Mouse (Mus musculus): ENCODE measurements around the gene Tns1. TPM values are rescaled to one million over a fixed set of nuclear protein-coding genes. Genes with fewer than 3 reads are reported as not detected.

The Tns1 gene
- total and polyA plus RNA-seq, 2 experiments from 2014 or later, result 11.7 to 28.0 TPM

- H3K4me3 ChIP-seq (ENCODE audit: low read length), result no peak overlapping the region
- no peaks in the 10 kb centered on the region for H3K36me3 ChIP-seq (ENCODE audit: insufficient read depth, low read length)
- no peak overlapping the region for H3K27ac ChIP-seq
- DNase-seq (ENCODE audit: low spot score) (no peak), ATAC-seq (no peak)
- H3K9me3 ChIP-seq (ENCODE audit: low read length), result no peaks in the 10 kb centered on the region
- no peak overlapping the region for H3K9ac ChIP-seq (replicated peaks; ENCODE audit: low read length)
- H3K27me3 ChIP-seq (ENCODE audit: insufficient read depth, low read length), result no peaks in the 10 kb centered on the region
- H3K4me1 ChIP-seq (ENCODE audit: insufficient read depth, low read length), result no peaks in the 10 kb centered on the region
- TF ChIP-seq CTCF (IDR thresholded peaks at IDR 0.05; ENCODE audit: low read depth), result no peak
- H3K4me2 ChIP-seq (ENCODE audit: low read depth, low read length), result no peak overlapping the region
Observed at GRCm38 (mm10) chr1:73880731-73881130, 243.5 kb downstream of the Tns1 start.

GRCm38 (mm10) chr1:73875676-73876218 lies 248.5 kb downstream of the Tns1 start:
- Histone ChIP-seq H3K27ac (no peak overlapping the region), H3K4me2 (ENCODE audit: low read depth, low read length) (no peak overlapping the region), H3K4me1 (ENCODE audit: insufficient read depth, low read length) (no peaks in the 10 kb centered on the region), H3K9ac (replicated peaks; ENCODE audit: low read length) (no peak overlapping the region), H3K27me3 (ENCODE audit: insufficient read depth, low read length) (no peaks in the 10 kb centered on the region), H3K36me3 (ENCODE audit: insufficient read depth, low read length) (no peaks in the 10 kb centered on the region), H3K9me3 (ENCODE audit: low read length) (no peaks in the 10 kb centered on the region), H3K4me3 (ENCODE audit: low read length) (no peak overlapping the region)
- 29% methylated on average over 1 of the region's 1 CpGs for WGBS
- ATAC-seq (no peak), DNase-seq (ENCODE audit: low spot score) (no peak)
- no peak for TF ChIP-seq CTCF (IDR thresholded peaks at IDR 0.05; ENCODE audit: low read depth)

GRCm38 (mm10) chr1:73864314-73864713 lies 259.9 kb downstream of the Tns1 start:
- 63% methylated on average over 3 of the region's 3 CpGs for WGBS
- H3K27ac ChIP-seq, result no peak overlapping the region
- ATAC-seq (peak; percentile 50; the same call in 1 of the 2 replicates), DNase-seq (ENCODE audit: low spot score) (peak; percentile 16)
- H3K4me1 ChIP-seq (ENCODE audit: insufficient read depth, low read length), result no peaks in the 10 kb centered on the region; the same call in 1 of the 2 replicates
- H3K9ac ChIP-seq (replicated peaks; ENCODE audit: low read length), result no peak overlapping the region
- H3K4me2 ChIP-seq (ENCODE audit: low read depth, low read length), result no peak overlapping the region
- TF ChIP-seq CTCF (IDR thresholded peaks at IDR 0.05; ENCODE audit: low read depth), result no peak
- no peak overlapping the region for H3K4me3 ChIP-seq (ENCODE audit: low read length)
- H3K27me3 ChIP-seq (ENCODE audit: insufficient read depth, low read length), result no peaks in the 10 kb centered on the region
- no peaks in the 10 kb centered on the region for H3K36me3 ChIP-seq (ENCODE audit: insufficient read depth, low read length)
- H3K9me3 ChIP-seq (ENCODE audit: low read length), result no peaks in the 10 kb centered on the region

GRCm38 (mm10) chr1:73863074-73863431 lies 261.2 kb downstream of the Tns1 start:
- Histone ChIP-seq H3K9ac (replicated peaks; ENCODE audit: low read length) (no peak overlapping the region), H3K4me2 (ENCODE audit: low read depth, low read length) (no peak overlapping the region)
- no peak for ATAC-seq

GRCm38 (mm10) chr1:73862323-73863073 lies 261.8 kb downstream of the Tns1 start:
- Histone ChIP-seq H3K9me3 (ENCODE audit: low read length) (no peaks in the 10 kb centered on the region), H3K9ac (replicated peaks; ENCODE audit: low read length) (no peak overlapping the region), H3K27me3 (ENCODE audit: insufficient read depth, low read length) (no peaks in the 10 kb centered on the region), H3K4me1 (ENCODE audit: insufficient read depth, low read length) (no peaks in the 10 kb centered on the region; the same call in 1 of the 2 replicates), H3K4me3 (ENCODE audit: low read length) (no peak overlapping the region), H3K4me2 (ENCODE audit: low read depth, low read length) (no peak overlapping the region), H3K36me3 (ENCODE audit: insufficient read depth, low read length) (no peaks in the 10 kb centered on the region), H3K27ac (no peak overlapping the region)
- TF ChIP-seq CTCF (IDR thresholded peaks at IDR 0.05; ENCODE audit: low read depth), result peak; percentile 84
- ATAC-seq (peak; percentile 94), DNase-seq (ENCODE audit: low spot score) (peak; percentile 81)
- WGBS, result 17% methylated on average over 15 of the region's 15 CpGs

More at GRCm38 (mm10) chr1:73863074-73863431, 261.2 kb downstream of the Tns1 start:
- Histone ChIP-seq H3K9me3 (ENCODE audit: low read length) (no peaks in the 10 kb centered on the region), H3K4me1 (ENCODE audit: insufficient read depth, low read length) (no peaks in the 10 kb centered on the region; the same call in 1 of the 2 replicates), H3K27me3 (ENCODE audit: insufficient read depth, low read length) (no peaks in the 10 kb centered on the region), H3K36me3 (ENCODE audit: insufficient read depth, low read length) (no peaks in the 10 kb centered on the region), H3K27ac (no peak overlapping the region), H3K4me3 (ENCODE audit: low read length) (no peak overlapping the region)
- no peak for DNase-seq (ENCODE audit: low spot score)
- TF ChIP-seq CTCF (IDR thresholded peaks at IDR 0.05; ENCODE audit: low read depth), result no peak
- 58% methylated on average over 11 of the region's 11 CpGs for WGBS

- Histone ChIP-seq H3K27ac (no peak overlapping the region), H3K36me3 (ENCODE audit: insufficient read depth, low read length) (no peaks in the 10 kb centered on the region), H3K4me2 (ENCODE audit: low read depth, low read length) (no peak overlapping the region), H3K9me3 (ENCODE audit: low read length) (no peaks in the 10 kb centered on the region), H3K4me3 (ENCODE audit: low read length) (no peak overlapping the region), H3K4me1 (ENCODE audit: insufficient read depth, low read length) (no peaks in the 10 kb centered on the region; the same call in 1 of the 2 replicates), H3K9ac (replicated peaks; ENCODE audit: low read length) (no peak overlapping the region), H3K27me3 (ENCODE audit: insufficient read depth, low read length) (no peaks in the 10 kb centered on the region)
- TF ChIP-seq CTCF (IDR thresholded peaks at IDR 0.05; ENCODE audit: low read depth), result no peak
- WGBS, result 86% methylated on average over 3 of the region's 3 CpGs
- no peak for DNase-seq (ENCODE audit: low spot score)
- ATAC-seq, result no peak
Observed at GRCm38 (mm10) chr1:73860421-73860820, 263.8 kb downstream of the Tns1 start.

Other genes starting within 250 kb of the Tns1 start
- not detected in 2 replicates for gene Rufy4, start 1.1 kb upstream of the Tns1 start, total RNA-seq (2014; rRNA removed)
- 0.08 and 0.10 TPM in 2 replicates for gene Rufy4, start 1.1 kb upstream of the Tns1 start, polyA plus RNA-seq (2015; fragmentation: Nextera tagmentation; extraction: Ambion mirVana)
- 0.52 TPM in 1 of 2 replicates, not detected in the other for gene Cxcr2, start 29.5 kb upstream of the Tns1 start, total RNA-seq (2014; rRNA removed)
- gene Cxcr2, start 29.5 kb upstream of the Tns1 start, polyA plus RNA-seq (2015; fragmentation: Nextera tagmentation; extraction: Ambion mirVana), result 0.05 and 0.18 TPM in 2 replicates
- gene Cxcr1, start 70.2 kb upstream of the Tns1 start, total RNA-seq (2014; rRNA removed), result not detected in 2 replicates
- gene Cxcr1, start 70.2 kb upstream of the Tns1 start, polyA plus RNA-seq (2015; fragmentation: Nextera tagmentation; extraction: Ambion mirVana), result not detected in 2 replicates
- 108 and 131 TPM in 2 replicates for gene Arpc2, start 111.6 kb upstream of the Tns1 start, total RNA-seq (2014; rRNA removed)
- 414 and 417 TPM in 2 replicates for gene Arpc2, start 111.6 kb upstream of the Tns1 start, polyA plus RNA-seq (2015; fragmentation: Nextera tagmentation; extraction: Ambion mirVana)
- not detected in 2 replicates for gene Gpbar1, start 154.1 kb upstream of the Tns1 start, total RNA-seq (2014; rRNA removed)
- gene Gpbar1, start 154.1 kb upstream of the Tns1 start, polyA plus RNA-seq (2015; fragmentation: Nextera tagmentation; extraction: Ambion mirVana), result 0.16 TPM in 1 of 2 replicates, not detected in the other
- gene Aamp, start 160.3 kb upstream of the Tns1 start, total RNA-seq (2014; rRNA removed), result 131 and 161 TPM in 2 replicates
- gene Aamp, start 160.3 kb upstream of the Tns1 start, polyA plus RNA-seq (2015; fragmentation: Nextera tagmentation; extraction: Ambion mirVana), result 212 and 219 TPM in 2 replicates
- 102 and 113 TPM in 2 replicates for gene Pnkd, start 160.5 kb upstream of the Tns1 start, total RNA-seq (2014; rRNA removed)
- gene Pnkd, start 160.5 kb upstream of the Tns1 start, polyA plus RNA-seq (2015; fragmentation: Nextera tagmentation; extraction: Ambion mirVana), result 143 TPM in 2 replicates
- gene Tmbim1, start 181.2 kb upstream of the Tns1 start, total RNA-seq (2014; rRNA removed), result 16.4 and 17.5 TPM in 2 replicates
- gene Tmbim1, start 181.2 kb upstream of the Tns1 start, polyA plus RNA-seq (2015; fragmentation: Nextera tagmentation; extraction: Ambion mirVana), result 14.8 and 16.5 TPM in 2 replicates
- gene Catip, start 237.7 kb upstream of the Tns1 start, total RNA-seq (2014; rRNA removed), result 0.75 and 1.9 TPM in 2 replicates
- gene Catip, start 237.7 kb upstream of the Tns1 start, polyA plus RNA-seq (2015; fragmentation: Nextera tagmentation; extraction: Ambion mirVana), result 1.8 and 2.6 TPM in 2 replicates